Mouse (Mus musculus) liver, embryonic 15.5 days (tissue): ENCODE measurements around the gene Mrps11. TPM values are rescaled to one million over a fixed set of nuclear protein-coding genes. Genes with fewer than 3 reads are reported as not detected.

Experiments
- ATAC-seq: fragments of 200-750 bp; cut with Nextera tagmentation; 2 replicates; pipeline ENCODE4 v1.8.0; 2017; ENCODE audit warnings: moderate number of reproducible peaks, mild to moderate bottlenecking, moderate library complexity; ENCODE audit not compliant: insufficient read depth
- H3K27ac ChIP-seq: fragments of 300-500 bp; sonication (generic); replicated peaks from 2 replicates; pipeline ENCODE4 v1.5.1; 2015; ENCODE audit warnings: mild to moderate bottlenecking, inconsistent platforms
- H3K27me3 ChIP-seq: fragments of 300-500 bp; sonication (generic); 2 replicates; pipeline ENCODE4 v1.6.1; 2015; ENCODE audit warnings: mild to moderate bottlenecking, inconsistent platforms
- H3K36me3 ChIP-seq: fragments of 300-500 bp; sonication (generic); replicated peaks from 2 replicates; pipeline ENCODE4 v1.6.1; 2015; ENCODE audit warnings: moderate library complexity, mild to moderate bottlenecking, inconsistent platforms
- H3K4me1 ChIP-seq: fragments of 300-500 bp; sonication (generic); replicated peaks from 2 replicates; pipeline ENCODE4 v1.6.1; 2015; ENCODE audit warnings: inconsistent platforms
- H3K4me2 ChIP-seq: fragments of 300-500 bp; sonication (generic); 2 replicates; pipeline ENCODE4 v1.6.1; 2015; ENCODE audit warnings: moderate library complexity, mild to moderate bottlenecking, inconsistent platforms
- H3K4me3 ChIP-seq: fragments of 300-500 bp; sonication (generic); replicated peaks from 2 replicates; pipeline ENCODE4 v1.5.1; 2015; ENCODE audit warnings: mild to moderate bottlenecking, inconsistent platforms
- H3K9ac ChIP-seq: fragments of 300-500 bp; sonication (generic); 2 replicates; pipeline ENCODE4 v1.6.1; 2015; ENCODE audit warnings: moderate library complexity, mild to moderate bottlenecking, inconsistent platforms
- H3K9me3 ChIP-seq: fragments of 300-500 bp; sonication (generic); replicated peaks from 2 replicates; pipeline ENCODE4 v1.6.1; 2016; ENCODE audit warnings: inconsistent platforms
- WGBS: fragments of 180-500 bp; shearing (Covaris S2); methylation state at CpG from one replicate; pipeline ENCODE4 v1.1.7; 2015; ENCODE audit warnings: mixed read lengths; ENCODE audit not compliant: insufficient replicate concordance; 5-methylcytosine and 5-hydroxymethylcytosine counted together
- polyA plus RNA-seq: library from polyadenylated mRNA; unstranded; fragments of >200 nt; fragmentation: Nextera tagmentation; extraction: Ambion mirVana; gene quantifications from 2 replicates; pipeline ENCODE4 v1.2.1, GENCODE M21; 2015

The Mrps11 gene
- polyA plus RNA-seq, 1 experiment from 2014 or later, result 39.2 TPM

DNA sequence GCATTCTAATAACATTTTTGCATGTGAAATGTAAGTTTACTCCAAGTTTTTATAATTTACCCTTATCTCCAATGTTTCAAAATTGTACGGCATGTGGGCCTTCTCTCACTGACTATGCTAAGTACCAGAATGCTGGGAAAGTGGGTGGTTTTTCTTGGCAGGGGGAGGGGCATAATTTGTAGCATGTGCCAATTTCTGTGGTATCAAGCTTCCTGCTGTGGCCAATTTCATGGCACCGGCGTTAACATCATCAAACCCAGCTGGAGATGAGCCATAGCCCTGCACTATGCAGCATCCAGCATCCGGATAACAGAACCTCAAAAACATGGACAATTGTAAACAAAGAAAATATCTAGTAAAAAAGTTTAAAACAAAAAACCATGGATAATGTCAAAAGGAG is 54.3 kb downstream of the Mrps11 start:
- 69% methylated on average over 4 of the region's 4 CpGs for WGBS
- H3K27ac ChIP-seq, result no peak overlapping the region
- no peak overlapping the region for H3K4me3 ChIP-seq
- H3K9ac ChIP-seq, result no peak overlapping the region
- H3K27me3 ChIP-seq, result no peaks in the 10 kb centered on the region
- H3K4me1 ChIP-seq, result no peaks in the 10 kb centered on the region
- H3K9me3 ChIP-seq, result no peaks in the 10 kb centered on the region
- no peak overlapping the region for H3K4me2 ChIP-seq
- no peak for ATAC-seq
- H3K36me3 ChIP-seq, result peaks cover 45% of the 10 kb centered on the region

DNA sequence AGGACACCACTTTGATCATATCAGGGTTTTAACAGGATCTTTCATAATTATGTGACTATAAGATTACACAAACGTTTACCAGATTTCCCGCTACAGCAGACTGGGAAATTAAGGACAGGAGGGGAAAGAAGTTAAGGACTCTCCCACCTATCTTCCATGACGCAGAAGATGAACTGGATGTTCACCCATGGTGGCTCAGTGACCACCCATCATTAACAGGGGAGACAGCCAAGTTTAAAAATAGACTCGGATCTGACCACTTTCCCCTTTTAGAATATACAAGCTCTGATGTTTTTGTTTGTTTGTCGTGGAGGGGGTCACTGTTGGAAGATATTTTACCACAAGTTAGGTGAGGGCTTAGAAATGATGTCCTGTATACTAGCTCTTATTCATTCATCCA is 58.7 kb downstream of the Mrps11 start:
- Histone ChIP-seq H3K27ac (no peak overlapping the region), H3K4me3 (no peak overlapping the region), H3K36me3 (peaks cover 56% of the 10 kb centered on the region), H3K4me2 (no peak overlapping the region), H3K9me3 (no peaks in the 10 kb centered on the region), H3K4me1 (peaks cover 14% of the 10 kb centered on the region), H3K9ac (no peak overlapping the region), H3K27me3 (no peaks in the 10 kb centered on the region)
- 68% methylated on average over 5 of the region's 5 CpGs for WGBS
- no peak for ATAC-seq

Other genes starting within 250 kb of the Mrps11 start
- gene Ntrk3, start 45.1 kb upstream of the Mrps11 start, polyA plus RNA-seq, result 0.09 and 0.12 TPM in 2 replicates
- gene Mrpl46, start 412 bp downstream of the Mrps11 start, polyA plus RNA-seq, result 39.5 and 40.5 TPM in 2 replicates
- 6.8 TPM in 2 replicates for gene Det1, start 64.1 kb downstream of the Mrps11 start, polyA plus RNA-seq
- gene Aen, start 112.7 kb downstream of the Mrps11 start, polyA plus RNA-seq, result 15.9 and 19.3 TPM in 2 replicates
- gene Isg20, start 130.3 kb downstream of the Mrps11 start, polyA plus RNA-seq, result 94.6 and 121 TPM in 2 replicates